Mouse (Mus musculus): Measurements from ENCODE around the gene D230025D16Rik.

DNA sequence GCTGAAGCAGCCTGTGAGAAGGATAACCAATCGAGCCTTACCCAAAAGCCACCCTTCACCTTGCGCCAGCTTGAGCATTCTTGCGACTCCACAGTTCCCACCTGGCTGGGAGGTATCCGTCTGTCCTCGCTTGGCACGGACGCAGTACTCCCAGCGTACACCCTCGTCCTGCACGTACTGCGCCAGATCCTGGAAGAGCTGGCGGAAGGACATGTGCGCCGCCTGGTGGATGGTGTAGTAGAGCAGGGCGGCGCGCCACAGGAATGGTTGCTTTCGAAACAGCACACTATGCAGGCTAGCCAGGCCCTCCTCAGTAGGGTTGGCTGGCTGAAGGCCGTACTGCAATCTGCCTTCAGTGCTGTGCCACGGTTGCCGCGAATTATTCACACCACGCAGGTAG lies 58.1 kb downstream of the D230025D16Rik start:
- TF ChIP-seq CTCF (conservative IDR thresholded peaks at IDR 0.05; ENCODE audit: insufficient read depth, insufficient read length, low read depth, low read length) (peak; percentile 91), POLR2A (IDR thresholded peaks at IDR 0.05; ENCODE audit: low read depth, low read length) (no peak)

Measured in kidney, adult 2 months (tissue).